Mouse (Mus musculus) olfactory bulb, adult 2 months (tissue): ENCODE measurements around the gene Reck.

Experiments
- CTCF ChIP-seq: fragments of 200-500 bp; IDR thresholded peaks from 2 replicates; pipeline ENCODE4 v1.5.1; 2012; ENCODE audit warnings: low read depth, mild to moderate bottlenecking, low read length, moderate library complexity; ENCODE audit not compliant: insufficient read depth
- POLR2A ChIP-seq: fragments of 200-500 bp; IDR thresholded peaks from 2 replicates; pipeline ENCODE4 v1.6.1; 2012; ENCODE audit warnings: mild to moderate bottlenecking, low read depth, low read length, moderate library complexity; ENCODE audit not compliant: insufficient read depth

GRCm38 (mm10) chr4:43974914-43975616 is 99.7 kb downstream of the Reck start:
- TF ChIP-seq POLR2A (no peak), CTCF (no peak)
